In the genomic region with DNA sequence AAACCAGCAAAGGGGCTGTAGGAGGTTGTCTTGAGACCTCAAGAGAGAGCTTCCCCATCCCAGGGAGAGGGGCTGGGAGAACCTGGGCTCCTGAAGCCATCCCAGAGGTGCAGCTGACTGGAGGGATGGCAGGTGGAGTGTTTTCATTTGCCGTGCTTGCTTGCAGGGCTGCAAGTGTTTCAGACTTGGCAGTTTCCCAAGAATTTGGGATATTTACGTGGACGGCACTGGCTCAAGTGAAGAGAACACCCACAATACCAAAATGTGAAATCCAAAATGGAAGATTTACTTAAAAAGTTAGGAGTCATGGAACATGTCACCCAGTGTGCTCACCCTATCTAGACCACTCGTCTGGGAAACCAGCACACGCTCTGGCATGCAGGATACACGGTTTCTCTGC, we compare ENCODE assay signal across 21 mouse cellular contexts. TPM values are rescaled to one million over a fixed set of nuclear protein-coding genes. Genes with fewer than 3 reads are reported as not detected.
DNase-seq lines count a peak whose midpoint lies in the region; ATAC-seq and TF ChIP-seq lines count a peak whose summit lies in the region.
"Had no signal": no experiment of that assay in that cellular context is flagged by ENCODE, and none has a peak within 500 bp of the region (broad histone marks: within the 10 kb centered on the region; RNA-seq: fewer than 3 reads in every experiment).

No protein-coding gene starts in this region.

- H3K4me2 ChIP-seq in lung, embryonic 15.5 days, result no peak overlapping the region
- no peak overlapping the region for H3K4me2 ChIP-seq in lung, postnatal 0 days (replicated peaks; ENCODE audit: low read depth, low read length)
- H3K4me2 ChIP-seq in heart, postnatal 0 days (ENCODE audit: low read depth, low read length), result peak overlapping the region; percentile 41; the same call in 1 of the 2 replicates
- no peak overlapping the region for H3K4me2 ChIP-seq in midbrain, postnatal 0 days (ENCODE audit: low read depth, low read length, poor library complexity, severe bottlenecking)
- H3K4me2 ChIP-seq: forebrain, embryonic 12.5 days; liver, embryonic 15.5 days; midbrain, embryonic 11.5 days; neural tube, embryonic 12.5 days had no signal

- WGBS in lung, embryonic 15.5 days, result 16% methylated on average over 6 of the region's 6 CpGs
- WGBS in lung, postnatal 0 days, result 30% methylated on average over 6 of the region's 6 CpGs
- 15% methylated on average over 6 of the region's 6 CpGs for WGBS in heart, postnatal 0 days
- 69% methylated on average over 6 of the region's 6 CpGs for WGBS in midbrain, postnatal 0 days

- no peak for TF ChIP-seq EP300 in lung, postnatal 0 days (IDR thresholded peaks at IDR 0.05)
- no peak for TF ChIP-seq EP300 in heart, postnatal 0 days (IDR thresholded peaks at IDR 0.05; ENCODE audit: low read depth)

- TF ChIP-seq CTCF in lung, postnatal 0 days (IDR thresholded peaks at IDR 0.05), result no peak
- no peak for TF ChIP-seq CTCF in brain, embryonic 14.5 days (IDR thresholded peaks at IDR 0.05; ENCODE audit: borderline replicate concordance, extremely low read depth, insufficient read depth, insufficient read length)
- no peak for TF ChIP-seq CTCF in heart, postnatal 0 days (IDR thresholded peaks at IDR 0.05; ENCODE audit: low read depth)
- TF ChIP-seq CTCF in midbrain, postnatal 0 days (IDR thresholded peaks at IDR 0.05), result no peak

- TF ChIP-seq POLR2A in brain, embryonic 14.5 days (IDR thresholded peaks at IDR 0.05; ENCODE audit: borderline replicate concordance, extremely low read depth, insufficient read depth, insufficient read length, poor library complexity, severe bottlenecking), result no peak

- no peaks in the 10 kb centered on the region for H3K27me3 ChIP-seq in lung, embryonic 15.5 days
- no peaks in the 10 kb centered on the region for H3K27me3 ChIP-seq in lung, postnatal 0 days (replicated peaks; ENCODE audit: insufficient read depth, low read length)
- H3K27me3 ChIP-seq in heart, postnatal 0 days (ENCODE audit: control insufficient read depth, insufficient read depth, low read length), result no peaks in the 10 kb centered on the region
- H3K27me3 ChIP-seq in midbrain, postnatal 0 days (ENCODE audit: insufficient read depth, low read length), result no peaks in the 10 kb centered on the region
- H3K27me3 ChIP-seq: forebrain, embryonic 12.5 days; liver, embryonic 15.5 days; neural tube, embryonic 12.5 days had no signal

- H3K27ac ChIP-seq in lung, embryonic 15.5 days, result peak overlapping the region; percentile 26; the same call in 1 of the 2 replicates
- no peak overlapping the region for H3K27ac ChIP-seq in lung, postnatal 0 days (ENCODE audit: low read length)
- peak overlapping the region; percentile 76 for H3K27ac ChIP-seq in heart, postnatal 0 days (ENCODE audit: low read depth)
- H3K27ac ChIP-seq in midbrain, postnatal 0 days (ENCODE audit: low read depth, low read length), result no peak overlapping the region
- H3K27ac ChIP-seq: forebrain, embryonic 12.5 days; liver, embryonic 15.5 days; neural tube, embryonic 12.5 days had no signal

- ATAC-seq in frontal cortex, adult (ENCODE audit: low TSS enrichment), result 0 out of 2 replicates have a peak, but pooled peaks have one; percentile 44
- no peak for ATAC-seq in lung, embryonic 15.5 days (ENCODE audit: borderline replicate concordance, extremely low read depth, low FRiP score, low TSS enrichment)
- no peak for ATAC-seq in lung, postnatal 0 days
- ATAC-seq in heart, postnatal 0 days (ENCODE audit: insufficient read depth, low read depth), result 0 out of 2 replicates have a peak, but pooled peaks have one; percentile 18
- ATAC-seq in midbrain, postnatal 0 days (ENCODE audit: low FRiP score), result no peak
- ATAC-seq: inflammation-experienced regulatory T-cells, adult 6 months had no signal

- H3K36me3 ChIP-seq in lung, embryonic 15.5 days, result no peaks in the 10 kb centered on the region
- no peaks in the 10 kb centered on the region for H3K36me3 ChIP-seq in lung, postnatal 0 days (ENCODE audit: insufficient read depth, low read length)
- H3K36me3 ChIP-seq in heart, postnatal 0 days (replicated peaks; ENCODE audit: control insufficient read depth, insufficient read depth, low read length), result no peaks in the 10 kb centered on the region
- no peaks in the 10 kb centered on the region for H3K36me3 ChIP-seq in midbrain, postnatal 0 days (ENCODE audit: insufficient read depth, low read length)
- H3K36me3 ChIP-seq: forebrain, embryonic 12.5 days; liver, embryonic 15.5 days; neural tube, embryonic 12.5 days had no signal

- no peaks in the 10 kb centered on the region for H3K9me3 ChIP-seq in lung, embryonic 15.5 days
- H3K9me3 ChIP-seq in lung, postnatal 0 days (ENCODE audit: low read length), result no peaks in the 10 kb centered on the region
- no peaks in the 10 kb centered on the region for H3K9me3 ChIP-seq in heart, postnatal 0 days (replicated peaks; ENCODE audit: control insufficient read depth, low read length)
- H3K9me3 ChIP-seq in midbrain, postnatal 0 days (ENCODE audit: low read length), result no peaks in the 10 kb centered on the region
- H3K9me3 ChIP-seq: forebrain, embryonic 12.5 days; liver, embryonic 15.5 days; neural tube, embryonic 12.5 days had no signal

- H3K4me1 ChIP-seq in lung, embryonic 15.5 days, result peaks cover 11% of the 10 kb centered on the region; the same call in 1 of the 2 replicates
- no peaks in the 10 kb centered on the region for H3K4me1 ChIP-seq in lung, postnatal 0 days (ENCODE audit: insufficient read depth, low read depth, low read length)
- H3K4me1 ChIP-seq in heart, postnatal 0 days (ENCODE audit: control insufficient read depth, insufficient read depth), result peaks cover 26% of the 10 kb centered on the region
- no peaks in the 10 kb centered on the region for H3K4me1 ChIP-seq in midbrain, postnatal 0 days (ENCODE audit: insufficient read depth, low read length)
- H3K4me1 ChIP-seq: forebrain, embryonic 12.5 days; liver, embryonic 15.5 days; neural tube, embryonic 12.5 days had no signal

- no peak overlapping the region for H3K9ac ChIP-seq in lung, embryonic 15.5 days
- no peak overlapping the region for H3K9ac ChIP-seq in lung, postnatal 0 days (replicated peaks; ENCODE audit: low read depth)
- H3K9ac ChIP-seq in heart, postnatal 0 days (replicated peaks; ENCODE audit: low read depth, low read length), result no peak overlapping the region
- H3K9ac ChIP-seq in midbrain, postnatal 0 days (replicated peaks; ENCODE audit: low read length, poor library complexity, severe bottlenecking), result no peak overlapping the region
- H3K9ac ChIP-seq: forebrain, embryonic 12.5 days; liver, embryonic 15.5 days; neural tube, embryonic 12.5 days had no signal

- no peak overlapping the region for H3K4me3 ChIP-seq in lung, embryonic 15.5 days
- no peak overlapping the region for H3K4me3 ChIP-seq in lung, postnatal 0 days (ENCODE audit: low read depth, low read length)
- H3K4me3 ChIP-seq in heart, postnatal 0 days (ENCODE audit: low read depth, low read length), result no peak overlapping the region
- H3K4me3 ChIP-seq in midbrain, postnatal 0 days (ENCODE audit: low read depth, low read length), result no peak overlapping the region
- H3K4me3 ChIP-seq: forebrain, embryonic 12.5 days; liver, embryonic 15.5 days; neural tube, embryonic 12.5 days had no signal

- DNase-seq in frontal cortex, postnatal 10 days (ENCODE audit: low spot score in 2 of 2), result no peak
- no peak for DNase-seq in lung, postnatal 0 days (ENCODE audit: low spot score)
- DNase-seq in brain, embryonic 14.5 days (ENCODE audit: low read depth), result peak; percentile 31
- DNase-seq in heart, postnatal 0 days (ENCODE audit: low spot score), result peak; percentile 57
- no peak for DNase-seq in midbrain, postnatal 0 days (ENCODE audit: low spot score)
- no peak for DNase-seq in ovary, adult 18-20 months (ENCODE audit: low spot score)
- DNase-seq: B cell, adult 2 months; cerebellum, adult 18-20 months; cerebellum, postnatal 25 days; kidney, adult 2 months; kidney, postnatal 10 days; thymus, postnatal 14 days had no signal

RNA-seq across cellular contexts. Expression of a gene that starts 2.2 kb away (rescaled TPM):
- polyA plus RNA-seq in lung, embryonic 15.5 days (2015; fragmentation: Nextera tagmentation; extraction: Ambion mirVana), result 0.31 and 0.42 TPM in 2 replicates
- polyA plus RNA-seq in lung, postnatal 0 days (2015; fragmentation: Nextera tagmentation; extraction: Ambion mirVana), result 0.17 and 0.38 TPM in 2 replicates
- 1.9 and 2.1 TPM in 2 replicates for polyA plus RNA-seq in brain, embryonic 14.5 days (2012; rRNA removed)
- 21.6 and 24.4 TPM in 2 replicates for total RNA-seq in heart, postnatal 0 days (2014; rRNA removed; ENCODE audit: low replicate concordance)
- 10.8 and 11.9 TPM in 2 replicates for polyA plus RNA-seq in heart, postnatal 0 days (2015; fragmentation: Nextera tagmentation; extraction: Ambion mirVana)
- total RNA-seq in midbrain, postnatal 0 days (2014; rRNA removed), result 1.8 and 3.0 TPM in 2 replicates
- polyA plus RNA-seq in midbrain, postnatal 0 days (2015; fragmentation: Nextera tagmentation; extraction: Ambion mirVana), result 2.0 TPM in 2 replicates
- total RNA-seq: adrenal gland, postnatal 14 days had no signal
- polyA plus RNA-seq: inflammation-experienced regulatory T-cells, adult 6 months had no signal

RNA-seq across cellular contexts. Expression of a gene that starts 44.2 kb away (rescaled TPM):
- polyA plus RNA-seq in lung, embryonic 15.5 days (2015; fragmentation: Nextera tagmentation; extraction: Ambion mirVana), result 0.15 and 0.24 TPM in 2 replicates
- polyA plus RNA-seq in lung, postnatal 0 days (2015; fragmentation: Nextera tagmentation; extraction: Ambion mirVana), result 194 and 256 TPM in 2 replicates
- not detected in 2 replicates for polyA plus RNA-seq in brain, embryonic 14.5 days (2012; rRNA removed)
- 1.2 TPM in 1 of 2 replicates, not detected in the other for total RNA-seq in heart, postnatal 0 days (2014; rRNA removed; ENCODE audit: low replicate concordance)
- not detected in 2 replicates for polyA plus RNA-seq in heart, postnatal 0 days (2015; fragmentation: Nextera tagmentation; extraction: Ambion mirVana)
- total RNA-seq in midbrain, postnatal 0 days (2014; rRNA removed), result not detected in 2 replicates
- polyA plus RNA-seq in midbrain, postnatal 0 days (2015; fragmentation: Nextera tagmentation; extraction: Ambion mirVana), result not detected in 2 replicates
- polyA plus RNA-seq: hindbrain, embryonic 11.5 days; inflammation-experienced regulatory T-cells, adult 6 months; neural tube, embryonic 12.5 days had no signal

Comparison
In these comparisons a context has a peak if more than half of its experiments do, and no peak if none do; other contexts are left out.
1. H3K27ac ChIP-seq: peak in lung, embryonic 15.5 days (single experiment) and heart, postnatal 0 days (single experiment); none in lung, postnatal 0 days (single experiment) and midbrain, postnatal 0 days (single experiment).
2. RNA of a gene that starts 44.2 kb away (polyA plus RNA-seq): 194 to 256 TPM in lung, postnatal 0 days; 0.15 to 0.24 TPM in lung, embryonic 15.5 days, not detected in midbrain, postnatal 0 days, not detected in heart, postnatal 0 days and not detected in brain, embryonic 14.5 days; every median in the first group is over 100 times any median in the second.
3. ATAC-seq: peak in frontal cortex, adult (single experiment) and heart, postnatal 0 days (single experiment); none in lung, embryonic 15.5 days (single experiment), lung, postnatal 0 days (single experiment) and midbrain, postnatal 0 days (single experiment).
4. DNase-seq: peak in brain, embryonic 14.5 days (single experiment) and heart, postnatal 0 days (single experiment); none in frontal cortex, postnatal 10 days (0 of 2), lung, postnatal 0 days (single experiment), midbrain, postnatal 0 days (single experiment) and ovary, adult 18-20 months (single experiment).